Mouse (Mus musculus): ENCODE measurements around the gene Tmem222.

DNA sequence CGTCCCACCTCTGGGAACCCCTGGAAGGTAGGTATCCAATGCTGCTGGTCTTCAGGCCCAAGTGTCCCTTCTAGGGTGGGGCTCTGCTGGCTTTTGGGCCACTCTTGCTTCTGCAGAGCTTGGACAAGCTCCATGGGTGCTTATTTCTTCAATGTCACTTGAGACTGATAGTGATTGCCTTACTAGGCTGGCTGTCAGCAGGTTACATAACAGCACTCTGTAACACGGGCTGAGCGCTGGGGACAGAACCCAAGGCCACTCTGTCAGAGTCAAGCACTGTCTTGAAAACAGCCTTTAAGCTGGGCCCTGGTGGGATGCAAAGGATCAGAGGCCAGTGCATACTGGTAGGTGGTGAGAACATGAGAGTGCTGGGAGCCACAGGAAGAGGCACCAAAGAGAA lies 12.3 kb downstream of the Tmem222 start:
- TF ChIP-seq CTCF (IDR thresholded peaks at IDR 0.05; ENCODE audit: borderline replicate concordance, insufficient read depth, low read length) (no peak), POLR2A (IDR thresholded peaks at IDR 0.05; ENCODE audit: low read depth, low read length) (no peak)
